Mouse (Mus musculus) right cerebral cortex, postnatal 25 days (tissue): ENCODE measurements around the gene Eea1.

Experiments used
- DNase-seq: peaks from one replicate; pipeline ENCODE4 v3.0.0; 2022

The Eea1 gene

GRCm38 (mm10) chr10:95950194-95950593 is 9.7 kb downstream of the Eea1 start:
- DNase-seq = no peak

- no peak for DNase-seq
These were observed 10.3 kb downstream of the Eea1 start for GRCm38 (mm10) chr10:95950797-95951196.

- no peak for DNase-seq
These were observed 10.9 kb downstream of the Eea1 start for GRCm38 (mm10) chr10:95951346-95951745.

GRCm38 (mm10) chr10:95956629-95957028 is 16.2 kb downstream of the Eea1 start:
- DNase-seq = no peak

GRCm38 (mm10) chr10:95957574-95957973 is 17.1 kb downstream of the Eea1 start:
- DNase-seq = no peak

- DNase-seq = no peak
These were observed 24.2 kb downstream of the Eea1 start for GRCm38 (mm10) chr10:95964679-95965078.

- no peak for DNase-seq
These were observed 29.2 kb downstream of the Eea1 start for GRCm38 (mm10) chr10:95969694-95970093.

- no peak for DNase-seq
These were observed 30.3 kb downstream of the Eea1 start for GRCm38 (mm10) chr10:95970744-95971212.

GRCm38 (mm10) chr10:95971341-95971740 is 30.9 kb downstream of the Eea1 start:
- DNase-seq = no peak

- DNase-seq = no peak
These were observed 31.5 kb downstream of the Eea1 start for GRCm38 (mm10) chr10:95971942-95972341.

GRCm38 (mm10) chr10:95974462-95974861 is 34.0 kb downstream of the Eea1 start:
- DNase-seq = no peak

GRCm38 (mm10) chr10:95976798-95977197 is 36.3 kb downstream of the Eea1 start:
- DNase-seq = no peak

- no peak for DNase-seq
These were observed 49.3 kb downstream of the Eea1 start for GRCm38 (mm10) chr10:95989731-95990130.

- DNase-seq = no peak
These were observed 50.7 kb downstream of the Eea1 start for GRCm38 (mm10) chr10:95991176-95991575.

GRCm38 (mm10) chr10:96000904-96001303 is 60.5 kb downstream of the Eea1 start:
- no peak for DNase-seq

GRCm38 (mm10) chr10:96015738-96016137 is 75.3 kb downstream of the Eea1 start:
- no peak for DNase-seq

GRCm38 (mm10) chr10:96017418-96017817 is 77.0 kb downstream of the Eea1 start:
- DNase-seq = no peak

- peak; percentile 23 for DNase-seq
These were observed 93.0 kb downstream of the Eea1 start for GRCm38 (mm10) chr10:96033356-96033984.

GRCm38 (mm10) chr10:96034106-96034505 is 93.7 kb downstream of the Eea1 start:
- DNase-seq = no peak

- no peak for DNase-seq
These were observed 95.5 kb downstream of the Eea1 start for GRCm38 (mm10) chr10:96035951-96036350.

GRCm38 (mm10) chr10:96044216-96044615 is 103.8 kb downstream of the Eea1 start:
- DNase-seq = no peak

- no peak for DNase-seq
These were observed 107.6 kb downstream of the Eea1 start for GRCm38 (mm10) chr10:96047960-96048536.

GRCm38 (mm10) chr10:96048550-96048949 is 108.1 kb downstream of the Eea1 start:
- DNase-seq = no peak

- no peak for DNase-seq
These were observed 126.9 kb downstream of the Eea1 start for GRCm38 (mm10) chr10:96067347-96067746.

GRCm38 (mm10) chr10:96074386-96074785 is 133.9 kb downstream of the Eea1 start:
- no peak for DNase-seq
